Mouse (Mus musculus): ENCODE results near the gene Cd9.

DNA sequence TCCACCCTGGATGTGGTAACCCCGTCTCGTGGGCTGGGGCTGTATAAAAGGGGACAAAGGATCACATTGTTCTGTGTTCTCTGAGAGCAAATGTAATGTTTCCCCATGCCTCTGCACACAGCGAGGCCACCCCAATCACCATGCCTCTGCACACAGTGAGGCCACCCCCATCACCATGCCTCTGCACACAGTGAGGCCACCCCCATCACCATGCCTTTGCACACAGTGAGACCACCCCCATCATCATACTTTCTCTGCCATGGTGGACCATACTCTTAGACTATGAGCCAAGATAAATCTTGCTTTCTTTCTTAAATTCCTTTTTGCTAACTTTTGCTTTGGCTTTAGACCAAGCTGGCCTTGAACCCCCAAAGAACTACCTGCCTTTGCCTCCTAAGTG is 61.3 kb downstream of the Cd9 start:
- TF ChIP-seq POLR2A (IDR thresholded peaks at IDR 0.05; ENCODE audit: extremely low read depth, insufficient read depth, low read length) (no peak), CTCF (IDR thresholded peaks at IDR 0.05; ENCODE audit: extremely low read depth, insufficient read depth, low read length) (no peak)
